Mouse (Mus musculus): Measurements from ENCODE around the gene Cd3eap. TPM values are rescaled to one million over a fixed set of nuclear protein-coding genes. Genes with fewer than 3 reads are reported as not detected.

The Cd3eap gene
- 10 to 100 TPM; 18.1 to 19.5 TPM for total RNA-seq (2021)
- long read RNA-seq, experiment 1, transcript Cd3eap-201 (3 exons, 2,239 nt), result major isoform, 12 of 19 reads
- long read RNA-seq, experiment 1, partial matches to known transcripts, result 0 of 19 reads
- long read RNA-seq, experiment 1, other reads (novel, unspliced or antisense), result 7 of 19 reads
- long read RNA-seq, experiment 2, transcript Cd3eap-201 (3 exons, 2,239 nt), result major isoform, 18 of 35 reads
- long read RNA-seq, experiment 2, partial matches to known transcripts, result 0 of 35 reads
- long read RNA-seq, experiment 2, other reads (novel, unspliced or antisense), result 17 of 35 reads

DNA sequence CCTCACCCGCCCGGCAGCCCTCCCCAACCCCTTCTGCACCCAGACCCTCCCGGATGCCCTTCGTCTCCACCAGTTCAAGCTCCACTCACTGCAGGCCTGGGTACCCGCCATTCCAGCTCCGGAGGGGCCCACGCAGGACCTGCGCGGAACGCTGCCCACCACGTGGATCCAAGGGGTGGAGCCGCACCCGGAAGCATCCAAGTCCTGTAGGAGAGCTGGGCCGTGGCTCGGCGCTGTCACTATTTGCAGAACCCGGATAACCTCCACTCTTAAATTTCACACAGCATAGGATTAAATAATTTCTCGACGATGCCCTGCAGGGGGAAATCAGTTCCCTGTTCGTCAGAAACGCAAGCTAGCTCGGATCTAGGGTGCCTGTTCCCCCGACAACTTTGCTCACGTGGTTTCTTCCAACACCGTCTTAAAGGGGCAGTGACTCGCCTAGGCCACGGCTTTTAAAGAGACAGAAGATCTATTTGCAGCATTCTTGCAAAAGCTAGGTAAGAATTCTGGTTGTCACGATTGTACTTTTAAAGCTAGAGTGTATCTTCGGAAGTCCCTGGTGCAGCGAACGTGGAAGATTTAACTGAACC lies at the start of gene Cd3eap, which contains the start of gene Ppp1r13l:
Gene Cd3eap (minus strand): TSS at position 185 of the 593 bp plus-strand sequence.
Gene Ppp1r13l (plus strand): TSS at position 451 of the 593 bp plus-strand sequence.
- peak; percentile 90 to 91 for DNase-seq (ENCODE audit: low spot score in 2 of 2)
- TF ChIP-seq CTCF (conservative IDR thresholded peaks at IDR 0.05), result no peak
- peak within 1 kb of the TSS; percentile 90 for H3K27ac ChIP-seq
- H3K4me3 ChIP-seq, result peak within 1 kb of the TSS; percentile 59

DNA sequence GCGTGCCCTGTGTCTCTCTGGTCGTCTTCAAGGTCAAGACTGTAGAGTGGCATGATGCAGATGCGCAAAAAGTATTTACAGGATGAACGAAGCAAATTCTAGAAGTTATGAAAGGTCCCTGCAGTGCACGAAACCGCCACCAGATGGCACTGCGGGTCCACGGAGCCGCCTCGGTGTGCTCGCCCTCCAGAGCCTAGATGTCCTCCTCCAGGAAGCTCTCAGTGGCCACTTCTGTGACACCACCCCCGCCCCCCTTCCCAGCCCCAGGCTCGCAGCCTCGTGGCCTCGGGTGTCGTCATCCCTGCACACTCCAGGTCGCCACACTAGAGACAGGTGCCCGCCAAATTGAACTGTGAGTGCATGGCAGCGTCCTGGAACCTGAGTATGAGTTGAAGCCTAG lies 46.1 kb upstream of the Cd3eap start:
- peak; percentile 99 for TF ChIP-seq CTCF (conservative IDR thresholded peaks at IDR 0.05)
- Histone ChIP-seq H3K4me3 (no peak overlapping the region), H3K27ac (no peak overlapping the region)
- peak in 1 of 2 experiments; percentile 89 for DNase-seq (ENCODE audit: low spot score in 2 of 2)

GRCm38 (mm10) chr7:19404476-19404875 lies 45.2 kb upstream of the Cd3eap start, which contains the start of gene Ckm:
Gene Ckm, plus strand, starts transcription at chr7:19404776.
- TF ChIP-seq CTCF (conservative IDR thresholded peaks at IDR 0.05), result no peak
- Histone ChIP-seq H3K4me3 (peak within 1 kb of the TSS; percentile 54), H3K27ac (no peak within 1 kb of the TSS)
- no peak for DNase-seq (ENCODE audit: low spot score in 2 of 2)

DNA sequence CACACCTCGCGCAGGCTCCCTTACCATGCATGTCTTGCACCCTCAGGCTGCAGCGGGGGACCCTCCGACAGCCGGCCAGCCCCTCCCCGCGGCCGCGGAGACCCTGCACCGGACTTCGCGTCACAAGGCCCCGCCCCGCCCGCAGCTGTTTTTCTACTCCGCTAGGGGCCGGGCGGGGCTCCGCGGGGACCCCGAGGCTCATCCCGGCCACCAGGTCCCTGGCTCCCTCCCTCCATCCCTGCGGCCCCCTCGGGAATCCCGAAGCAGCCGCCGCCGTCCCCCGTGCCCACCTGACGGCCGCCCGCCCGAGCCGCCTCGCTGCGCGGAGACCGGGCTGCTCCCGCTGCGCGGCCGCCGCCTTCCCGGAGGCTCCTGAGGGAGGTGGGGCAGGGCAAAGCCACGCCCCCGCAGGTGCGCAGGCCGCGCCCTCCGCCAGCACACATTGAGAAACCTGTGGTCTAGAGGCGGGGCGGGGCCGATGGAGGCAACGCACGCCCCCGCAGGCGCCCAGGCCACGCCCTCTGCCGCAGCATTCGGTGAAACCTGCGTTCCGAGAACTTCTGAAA lies 44.5 kb upstream of the Cd3eap start, which contains the start of gene Klc3:
Gene Klc3 (minus strand): TSS at position 374 of the 566 bp plus-strand sequence.
- peak within 1 kb of the TSS; percentile 54 for H3K4me3 ChIP-seq
- H3K27ac ChIP-seq, result no peak within 1 kb of the TSS
- no peak for TF ChIP-seq CTCF (conservative IDR thresholded peaks at IDR 0.05)
- no peak for DNase-seq (ENCODE audit: low spot score in 2 of 2)

- no peak for DNase-seq (ENCODE audit: low spot score in 2 of 2)
- no peak for TF ChIP-seq CTCF (conservative IDR thresholded peaks at IDR 0.05)
- no peak overlapping the region for H3K27ac ChIP-seq
- H3K4me3 ChIP-seq, result no peak overlapping the region
Measured at GRCm38 (mm10) chr7:19402535-19403112, 43.3 kb upstream of the Cd3eap start.

GRCm38 (mm10) chr7:19400946-19401345 lies 41.7 kb upstream of the Cd3eap start:
- no peak overlapping the region for H3K4me3 ChIP-seq
- no peak for DNase-seq (ENCODE audit: low spot score in 2 of 2)
- TF ChIP-seq CTCF (conservative IDR thresholded peaks at IDR 0.05), result peak; percentile 62
- no peak overlapping the region for H3K27ac ChIP-seq

- Histone ChIP-seq H3K4me3 (peak overlapping the region; percentile 23; the same call in 1 of the 2 replicates), H3K27ac (no peak overlapping the region)
- TF ChIP-seq CTCF (conservative IDR thresholded peaks at IDR 0.05), result no peak
- no peak for DNase-seq (ENCODE audit: low spot score in 2 of 2)
Measured at GRCm38 (mm10) chr7:19399496-19400280, 40.4 kb upstream of the Cd3eap start.

DNA sequence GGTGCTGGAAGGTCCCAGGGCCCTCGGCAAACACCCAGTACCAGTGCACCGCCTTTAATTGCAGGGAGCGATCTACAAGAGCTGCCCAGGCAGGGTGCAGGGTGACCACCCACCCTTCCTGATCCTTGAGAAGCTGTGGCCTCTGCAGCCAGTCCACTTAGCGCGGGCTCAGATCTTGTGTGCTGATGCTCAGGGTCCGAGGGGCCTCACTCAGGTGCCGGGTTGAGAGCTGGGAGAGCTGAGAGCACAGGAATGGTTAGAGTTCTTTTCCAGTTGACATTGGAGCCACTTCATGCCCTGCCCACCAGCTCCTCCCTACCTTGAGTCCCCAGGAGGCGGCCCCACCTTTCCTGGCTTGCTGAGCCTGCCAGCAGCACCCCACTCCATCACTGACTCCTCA lies 35.2 kb upstream of the Cd3eap start:
- no peak for TF ChIP-seq CTCF (conservative IDR thresholded peaks at IDR 0.05)
- Histone ChIP-seq H3K4me3 (no peak overlapping the region), H3K27ac (no peak overlapping the region)
- DNase-seq (ENCODE audit: low spot score in 2 of 2), result no peak

DNA sequence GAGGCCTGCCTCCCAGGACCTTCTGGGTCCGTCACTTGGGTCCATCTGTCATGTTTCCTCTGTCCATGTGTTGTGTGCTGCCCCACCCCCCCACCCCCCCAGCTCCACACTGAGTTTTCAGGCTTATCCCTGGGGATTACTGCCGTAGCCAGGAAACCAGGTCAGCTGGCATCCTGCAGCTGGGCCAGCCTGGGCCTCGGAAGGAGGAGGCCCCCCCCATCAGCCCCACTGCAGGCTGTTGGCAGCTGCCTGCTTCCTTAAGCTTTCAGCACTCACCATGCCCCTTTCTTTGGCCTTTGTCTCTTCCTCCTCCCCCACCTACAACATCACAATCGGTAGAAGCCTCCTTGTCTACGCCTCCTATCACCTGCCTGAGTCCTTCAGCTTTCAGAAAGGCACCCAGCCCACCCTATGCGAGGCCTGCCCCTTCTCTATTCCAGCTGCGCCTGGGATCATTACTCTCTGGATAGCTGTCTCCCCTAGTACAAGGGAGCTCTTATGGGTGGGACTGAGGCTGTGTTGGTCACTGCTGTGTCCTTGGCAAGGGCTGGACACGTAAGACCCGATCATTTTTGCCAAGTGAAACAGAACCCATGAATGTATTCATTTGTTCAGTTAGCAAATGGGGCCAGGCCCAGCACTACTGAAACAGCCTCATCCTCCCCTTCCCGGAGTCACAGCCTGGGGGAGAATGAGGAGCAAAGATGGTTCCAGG lies 29.6 kb upstream of the Cd3eap start:
- no peak for DNase-seq (ENCODE audit: low spot score in 2 of 2)
- Histone ChIP-seq H3K27ac (peak overlapping the region; percentile 83), H3K4me3 (no peak overlapping the region)
- TF ChIP-seq CTCF (conservative IDR thresholded peaks at IDR 0.05), result no peak

GRCm38 (mm10) chr7:19383708-19384107 lies 24.4 kb upstream of the Cd3eap start:
- Histone ChIP-seq H3K27ac (no peak overlapping the region), H3K4me3 (no peak overlapping the region)
- no peak for DNase-seq (ENCODE audit: low spot score in 2 of 2)
- no peak for TF ChIP-seq CTCF (conservative IDR thresholded peaks at IDR 0.05)

DNA sequence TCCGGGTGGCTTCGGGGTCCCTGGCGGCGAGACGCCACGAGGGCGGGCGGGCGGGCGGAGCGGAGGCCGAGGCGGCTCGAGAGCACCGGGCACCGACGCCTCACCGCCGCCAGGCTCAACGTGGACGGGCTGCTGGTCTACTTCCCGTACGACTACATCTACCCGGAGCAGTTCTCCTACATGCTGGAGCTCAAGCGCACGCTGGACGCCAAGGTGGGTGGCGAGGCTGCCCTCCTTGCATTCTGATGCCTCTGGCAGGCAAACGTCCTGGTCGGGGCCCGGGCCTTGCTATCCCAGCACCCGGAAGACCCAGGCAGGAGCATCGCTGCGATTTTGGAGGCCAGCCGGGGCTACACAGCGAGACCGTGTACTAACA lies 22.9 kb upstream of the Cd3eap start:
- peak; percentile 44 for TF ChIP-seq CTCF (conservative IDR thresholded peaks at IDR 0.05)
- no peak for DNase-seq (ENCODE audit: low spot score in 2 of 2)
- Histone ChIP-seq H3K27ac (peak overlapping the region; percentile 69), H3K4me3 (peak overlapping the region; percentile 96)

Data from layer of hippocampus, adult 2 months (tissue).